Mouse (Mus musculus): ENCODE results near the gene Tm7sf3. TPM values are rescaled to one million over a fixed set of nuclear protein-coding genes. Genes with fewer than 3 reads are reported as not detected.

Tm7sf3 gene
- polyA plus RNA-seq, 1 experiment from 2014 or later: 32.7 TPM

DNA sequence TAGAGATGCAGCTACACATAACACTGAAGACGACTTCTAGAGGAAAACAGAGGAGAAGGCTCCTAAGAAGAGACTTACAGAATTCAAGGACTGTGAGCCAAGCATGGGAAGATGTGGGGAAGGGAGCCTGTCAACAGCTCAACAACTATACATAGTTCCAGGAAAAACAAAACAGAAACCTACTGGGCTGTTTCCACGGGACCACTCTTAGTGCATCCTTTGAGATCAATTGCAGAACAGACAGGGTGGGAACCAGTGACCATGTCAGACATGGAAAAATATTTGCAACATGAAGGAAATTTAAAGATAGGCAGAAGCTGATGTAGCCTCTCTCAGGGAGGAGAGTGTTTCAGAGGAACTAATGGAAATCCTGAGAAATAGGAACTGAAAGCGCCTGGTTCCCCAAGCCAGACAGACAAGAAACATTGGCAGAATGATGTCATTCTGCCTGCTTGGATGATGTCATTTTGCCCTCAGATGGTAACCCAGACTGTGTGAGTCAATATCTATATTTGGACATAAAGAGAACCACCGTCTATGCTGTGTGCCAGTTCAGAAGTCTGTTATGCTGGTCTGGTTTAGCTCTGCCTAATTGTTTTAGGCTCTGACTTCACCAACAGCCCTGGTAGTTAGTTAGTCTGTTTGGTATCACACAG lies 32.4 kb upstream of the Tm7sf3 start:
- ATAC-seq: no peak
- WGBS: 87% methylated on average over 4 of the region's 4 CpGs
- no peak overlapping the region for H3K4me3 ChIP-seq (ENCODE audit: low read depth, low read length)
- H3K9ac ChIP-seq (ENCODE audit: low read depth, low read length): no peak overlapping the region
- H3K4me1 ChIP-seq (ENCODE audit: control insufficient read depth, insufficient read depth, low read length): no peaks in the 10 kb centered on the region
- H3K27ac ChIP-seq (ENCODE audit: low read length): no peak overlapping the region
- H3K27me3 ChIP-seq (ENCODE audit: control insufficient read depth, insufficient read depth, low read depth, low read length): no peaks in the 10 kb centered on the region
- no peaks in the 10 kb centered on the region for H3K36me3 ChIP-seq (ENCODE audit: control insufficient read depth, insufficient read depth, low read length)
- no peaks in the 10 kb centered on the region for H3K9me3 ChIP-seq (replicated peaks; ENCODE audit: control insufficient read depth, low read length, poor library complexity, severe bottlenecking)
- no peak overlapping the region for H3K4me2 ChIP-seq (ENCODE audit: low read length)

DNA sequence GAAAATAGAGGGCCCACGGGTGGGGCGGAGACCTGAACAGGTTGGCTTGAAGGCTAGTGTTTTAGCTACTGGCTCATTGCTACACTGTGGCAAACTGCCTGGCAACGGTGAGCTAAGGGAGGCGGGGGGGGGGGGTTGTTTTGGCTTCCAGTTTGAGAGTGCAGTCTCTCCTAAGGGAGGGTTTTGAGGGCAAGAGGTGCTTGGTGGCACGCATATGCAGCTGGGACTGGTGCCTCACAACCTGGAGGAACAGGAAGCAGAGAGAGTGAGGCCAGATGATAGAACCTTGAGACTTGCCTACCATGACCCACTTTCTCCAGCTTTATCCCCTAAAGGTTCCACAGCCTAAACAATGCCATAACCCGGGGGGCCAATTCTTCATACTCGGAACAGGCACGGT lies 31.8 kb upstream of the Tm7sf3 start:
- ATAC-seq: no peak
- no peaks in the 10 kb centered on the region for H3K9me3 ChIP-seq (replicated peaks; ENCODE audit: control insufficient read depth, low read length, poor library complexity, severe bottlenecking)
- 91% methylated on average over 8 of the region's 8 CpGs for WGBS
- no peak overlapping the region for H3K9ac ChIP-seq (ENCODE audit: low read depth, low read length)
- H3K36me3 ChIP-seq (ENCODE audit: control insufficient read depth, insufficient read depth, low read length): no peaks in the 10 kb centered on the region
- H3K27ac ChIP-seq (ENCODE audit: low read length): no peak overlapping the region
- H3K4me2 ChIP-seq (ENCODE audit: low read length): no peak overlapping the region
- no peak overlapping the region for H3K4me3 ChIP-seq (ENCODE audit: low read depth, low read length)
- no peaks in the 10 kb centered on the region for H3K27me3 ChIP-seq (ENCODE audit: control insufficient read depth, insufficient read depth, low read depth, low read length)
- H3K4me1 ChIP-seq (ENCODE audit: control insufficient read depth, insufficient read depth, low read length): no peaks in the 10 kb centered on the region

DNA sequence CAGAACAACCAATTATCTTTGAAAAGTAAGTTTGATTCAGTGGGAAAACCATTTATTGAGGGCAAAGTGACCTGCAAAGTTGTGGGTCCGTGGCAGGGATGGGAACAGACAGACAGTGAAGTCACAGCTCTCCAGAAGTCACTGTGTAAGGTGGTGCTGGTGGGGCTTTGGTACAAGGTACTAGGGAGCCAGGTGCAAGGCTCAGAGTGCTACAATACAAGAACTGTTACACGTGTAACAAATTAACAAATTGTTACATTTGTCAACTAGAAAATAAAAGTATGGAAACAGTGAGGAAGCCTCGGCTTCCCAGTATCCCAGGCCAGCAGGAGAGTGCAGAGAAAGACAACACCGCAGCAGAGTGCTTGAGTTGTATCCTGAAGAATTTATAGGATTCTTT lies 31.1 kb upstream of the Tm7sf3 start:
- Histone ChIP-seq H3K36me3 (ENCODE audit: control insufficient read depth, insufficient read depth, low read length) (no peaks in the 10 kb centered on the region), H3K4me2 (ENCODE audit: low read length) (no peak overlapping the region), H3K4me3 (ENCODE audit: low read depth, low read length) (no peak overlapping the region), H3K9ac (ENCODE audit: low read depth, low read length) (no peak overlapping the region), H3K27ac (ENCODE audit: low read length) (no peak overlapping the region), H3K4me1 (ENCODE audit: control insufficient read depth, insufficient read depth, low read length) (no peaks in the 10 kb centered on the region), H3K9me3 (replicated peaks; ENCODE audit: control insufficient read depth, low read length, poor library complexity, severe bottlenecking) (no peaks in the 10 kb centered on the region), H3K27me3 (ENCODE audit: control insufficient read depth, insufficient read depth, low read depth, low read length) (no peaks in the 10 kb centered on the region)
- ATAC-seq: no peak
- 79% methylated on average over 4 of the region's 4 CpGs for WGBS

DNA sequence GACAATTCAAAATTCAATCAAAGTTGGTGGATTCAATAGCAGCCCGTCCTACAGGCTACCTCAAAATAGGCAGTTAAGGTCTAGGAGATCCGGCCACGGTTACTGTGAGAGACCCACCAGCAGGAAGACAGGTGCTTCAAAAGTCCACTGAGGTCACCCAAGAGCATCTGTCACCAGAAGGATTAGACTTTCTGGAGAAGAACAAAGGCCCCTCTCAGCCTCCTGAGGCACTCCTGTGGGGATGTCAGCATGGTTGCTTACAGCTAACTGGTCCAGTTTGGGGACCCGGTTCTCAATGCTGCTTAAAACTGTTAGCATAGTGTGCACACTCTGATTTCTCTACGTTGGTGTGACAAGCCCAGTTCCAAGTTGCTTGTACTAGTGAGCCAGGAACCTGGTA lies 29.5 kb upstream of the Tm7sf3 start:
- 54% methylated on average over 5 of the region's 5 CpGs for WGBS
- no peaks in the 10 kb centered on the region for H3K4me1 ChIP-seq (ENCODE audit: control insufficient read depth, insufficient read depth, low read length)
- H3K9me3 ChIP-seq (replicated peaks; ENCODE audit: control insufficient read depth, low read length, poor library complexity, severe bottlenecking): no peaks in the 10 kb centered on the region
- ATAC-seq: no peak
- no peak overlapping the region for H3K4me3 ChIP-seq (ENCODE audit: low read depth, low read length)
- no peak overlapping the region for H3K4me2 ChIP-seq (ENCODE audit: low read length)
- H3K27ac ChIP-seq (ENCODE audit: low read length): no peak overlapping the region
- no peaks in the 10 kb centered on the region for H3K36me3 ChIP-seq (ENCODE audit: control insufficient read depth, insufficient read depth, low read length)
- no peaks in the 10 kb centered on the region for H3K27me3 ChIP-seq (ENCODE audit: control insufficient read depth, insufficient read depth, low read depth, low read length)
- H3K9ac ChIP-seq (ENCODE audit: low read depth, low read length): no peak overlapping the region

DNA sequence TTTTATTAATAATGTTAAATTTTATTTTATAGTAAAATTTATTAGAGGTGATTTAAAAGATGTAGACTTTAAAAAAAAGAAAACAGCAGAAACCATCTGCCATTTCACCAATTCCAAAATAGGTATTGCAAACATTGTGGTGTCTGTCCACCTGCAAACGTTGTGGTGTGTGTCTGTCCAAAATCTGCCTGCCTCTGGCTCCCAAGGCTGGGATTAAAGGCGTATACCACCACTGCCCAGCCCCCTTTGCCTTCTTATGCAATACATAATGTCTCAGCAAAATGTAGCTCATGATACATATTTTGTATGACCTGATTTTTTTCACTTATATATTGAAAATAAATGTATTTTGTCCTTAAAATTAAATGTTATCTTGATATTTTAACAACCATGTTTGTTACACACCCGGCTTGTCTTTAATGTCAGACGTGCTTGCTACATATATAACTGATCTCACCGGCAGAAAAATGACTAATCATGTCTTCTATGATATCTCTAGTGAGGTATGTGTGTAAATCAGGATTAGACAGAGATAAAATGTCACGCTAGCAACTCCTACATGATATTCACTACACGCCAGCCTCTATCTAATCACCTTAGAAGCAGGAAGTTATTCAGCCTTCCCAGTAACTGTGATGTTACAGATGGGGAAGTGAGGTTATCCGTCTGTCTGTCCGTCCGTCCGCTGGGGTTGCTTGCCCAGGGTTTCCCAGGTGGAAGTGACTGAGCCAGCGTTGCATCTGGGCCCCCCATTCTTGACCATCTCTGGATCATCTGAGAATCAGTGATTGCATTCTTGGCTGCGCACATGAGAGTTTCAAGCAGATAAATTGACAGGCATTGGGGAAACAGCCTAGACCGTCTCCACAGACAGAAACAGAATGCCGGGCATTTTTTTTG lies 28.6 kb upstream of the Tm7sf3 start:
- no peak overlapping the region for H3K4me2 ChIP-seq (ENCODE audit: low read length)
- ATAC-seq: no peak
- no peaks in the 10 kb centered on the region for H3K9me3 ChIP-seq (replicated peaks; ENCODE audit: control insufficient read depth, low read length, poor library complexity, severe bottlenecking)
- no peaks in the 10 kb centered on the region for H3K4me1 ChIP-seq (ENCODE audit: control insufficient read depth, insufficient read depth, low read length)
- H3K36me3 ChIP-seq (ENCODE audit: control insufficient read depth, insufficient read depth, low read length): no peaks in the 10 kb centered on the region
- no peak overlapping the region for H3K27ac ChIP-seq (ENCODE audit: low read length)
- no peak overlapping the region for H3K4me3 ChIP-seq (ENCODE audit: low read depth, low read length)
- H3K9ac ChIP-seq (ENCODE audit: low read depth, low read length): no peak overlapping the region
- no peaks in the 10 kb centered on the region for H3K27me3 ChIP-seq (ENCODE audit: control insufficient read depth, insufficient read depth, low read depth, low read length)
- WGBS: 88% methylated on average over 15 of the region's 15 CpGs

DNA sequence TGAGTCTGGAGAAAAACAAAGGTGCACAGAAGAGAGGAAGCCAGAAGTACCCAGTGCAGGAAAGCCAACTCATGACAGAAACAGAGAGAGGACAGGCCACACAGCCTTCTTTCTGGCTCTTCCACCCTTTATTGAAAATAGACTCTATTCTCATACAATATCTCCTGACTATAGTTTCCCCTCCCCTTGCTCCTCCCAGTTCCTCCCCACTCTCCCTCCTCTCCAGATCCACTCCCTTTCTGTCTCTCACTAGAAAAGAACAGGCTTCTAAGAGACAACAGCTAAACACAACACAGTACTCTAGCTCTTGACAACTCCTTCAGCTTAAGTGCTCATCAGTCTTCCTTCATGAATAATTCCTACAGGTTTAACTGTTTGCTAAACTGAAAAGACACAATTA lies 26.0 kb upstream of the Tm7sf3 start:
- Histone ChIP-seq H3K4me3 (ENCODE audit: low read depth, low read length) (no peak overlapping the region), H3K4me2 (ENCODE audit: low read length) (no peak overlapping the region), H3K9ac (ENCODE audit: low read depth, low read length) (no peak overlapping the region), H3K27me3 (ENCODE audit: control insufficient read depth, insufficient read depth, low read depth, low read length) (no peaks in the 10 kb centered on the region), H3K27ac (ENCODE audit: low read length) (no peak overlapping the region), H3K4me1 (ENCODE audit: control insufficient read depth, insufficient read depth, low read length) (no peaks in the 10 kb centered on the region), H3K9me3 (replicated peaks; ENCODE audit: control insufficient read depth, low read length, poor library complexity, severe bottlenecking) (no peaks in the 10 kb centered on the region), H3K36me3 (ENCODE audit: control insufficient read depth, insufficient read depth, low read length) (no peaks in the 10 kb centered on the region)
- no peak for ATAC-seq

DNA sequence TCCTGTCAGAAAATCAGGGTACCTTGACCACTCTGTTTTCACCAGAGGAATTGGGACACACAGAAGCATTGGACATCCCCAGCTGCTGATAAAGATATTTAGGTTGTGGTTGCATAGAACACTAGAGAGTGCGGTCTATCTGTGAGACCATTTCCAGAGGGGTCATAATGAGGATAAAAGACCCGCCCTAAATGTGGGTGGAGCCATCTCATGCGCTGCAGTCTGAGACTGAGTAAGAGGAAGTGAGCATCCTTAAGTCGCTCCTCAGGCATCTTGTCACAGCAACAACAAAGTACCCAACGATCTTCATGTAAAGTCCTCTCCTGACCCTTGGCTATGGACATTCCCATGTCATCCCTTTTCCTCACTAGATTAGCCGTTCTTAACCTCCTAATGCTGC lies 24.2 kb upstream of the Tm7sf3 start:
- 83% methylated on average over 6 of the region's 6 CpGs for WGBS

DNA sequence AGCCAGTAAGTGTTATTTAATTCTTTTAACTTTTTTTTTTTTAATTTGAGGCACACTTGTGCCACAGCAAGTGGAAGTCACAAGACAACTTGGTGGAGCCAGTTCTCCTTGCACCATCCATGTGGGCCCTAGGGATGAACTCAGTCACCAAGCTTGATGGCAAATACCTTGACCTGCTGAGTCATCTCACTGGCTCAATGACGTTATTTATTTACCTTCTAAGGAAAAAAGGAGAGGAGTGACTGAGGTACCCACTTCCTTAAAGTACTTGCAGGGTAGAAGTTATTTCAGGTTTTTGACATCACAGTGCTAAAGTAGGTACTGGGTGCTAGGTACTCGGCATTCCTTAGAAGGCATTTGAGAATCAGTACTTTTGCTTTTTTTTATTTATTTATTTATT lies 22.8 kb upstream of the Tm7sf3 start:
- H3K27ac ChIP-seq (ENCODE audit: low read length): no peak overlapping the region
- no peak overlapping the region for H3K9ac ChIP-seq (ENCODE audit: low read depth, low read length)
- no peak overlapping the region for H3K4me3 ChIP-seq (ENCODE audit: low read depth, low read length)
- H3K4me2 ChIP-seq (ENCODE audit: low read length): no peak overlapping the region
- 80% methylated on average over 2 of the region's 2 CpGs for WGBS
- no peaks in the 10 kb centered on the region for H3K4me1 ChIP-seq (ENCODE audit: control insufficient read depth, insufficient read depth, low read length)
- H3K27me3 ChIP-seq (ENCODE audit: control insufficient read depth, insufficient read depth, low read depth, low read length): no peaks in the 10 kb centered on the region
- H3K36me3 ChIP-seq (ENCODE audit: control insufficient read depth, insufficient read depth, low read length): no peaks in the 10 kb centered on the region
- no peaks in the 10 kb centered on the region for H3K9me3 ChIP-seq (replicated peaks; ENCODE audit: control insufficient read depth, low read length, poor library complexity, severe bottlenecking)
- ATAC-seq: no peak

More for the DNA sequence above, 24.2 kb upstream of the Tm7sf3 start:
- H3K36me3 ChIP-seq (ENCODE audit: control insufficient read depth, insufficient read depth, low read length): no peaks in the 10 kb centered on the region
- H3K9me3 ChIP-seq (replicated peaks; ENCODE audit: control insufficient read depth, low read length, poor library complexity, severe bottlenecking): no peaks in the 10 kb centered on the region
- H3K4me1 ChIP-seq (ENCODE audit: control insufficient read depth, insufficient read depth, low read length): no peaks in the 10 kb centered on the region
- no peak overlapping the region for H3K9ac ChIP-seq (ENCODE audit: low read depth, low read length)
- no peak overlapping the region for H3K4me3 ChIP-seq (ENCODE audit: low read depth, low read length)
- no peak overlapping the region for H3K27ac ChIP-seq (ENCODE audit: low read length)
- H3K27me3 ChIP-seq (ENCODE audit: control insufficient read depth, insufficient read depth, low read depth, low read length): no peaks in the 10 kb centered on the region
- no peak overlapping the region for H3K4me2 ChIP-seq (ENCODE audit: low read length)
- ATAC-seq: no peak

DNA sequence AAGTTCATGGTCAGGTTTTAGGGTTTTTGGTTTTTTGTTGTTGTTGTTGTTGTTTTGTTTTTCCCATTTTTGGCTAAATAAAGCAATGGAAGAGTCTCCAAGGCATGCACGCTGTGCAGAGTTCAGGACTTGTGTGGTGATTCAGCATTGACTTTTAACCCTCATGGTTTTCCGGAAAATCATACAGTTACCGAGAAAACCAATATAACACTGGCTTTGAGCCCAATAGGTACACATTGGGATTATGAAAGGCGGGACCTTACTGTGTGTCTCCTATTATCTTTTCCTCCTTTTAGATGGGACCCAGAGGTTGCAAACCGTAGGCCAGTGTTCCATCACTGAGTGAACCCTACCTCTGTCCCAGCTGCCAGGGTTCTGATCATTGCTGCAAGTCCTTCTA lies 22.3 kb upstream of the Tm7sf3 start:
- Histone ChIP-seq H3K4me1 (ENCODE audit: control insufficient read depth, insufficient read depth, low read length) (no peaks in the 10 kb centered on the region), H3K4me2 (ENCODE audit: low read length) (no peak overlapping the region), H3K9ac (ENCODE audit: low read depth, low read length) (no peak overlapping the region), H3K27me3 (ENCODE audit: control insufficient read depth, insufficient read depth, low read depth, low read length) (no peaks in the 10 kb centered on the region), H3K27ac (ENCODE audit: low read length) (no peak overlapping the region), H3K9me3 (replicated peaks; ENCODE audit: control insufficient read depth, low read length, poor library complexity, severe bottlenecking) (no peaks in the 10 kb centered on the region), H3K36me3 (ENCODE audit: control insufficient read depth, insufficient read depth, low read length) (no peaks in the 10 kb centered on the region), H3K4me3 (ENCODE audit: low read depth, low read length) (no peak overlapping the region)
- no peak for ATAC-seq
- 93% methylated on average over 5 of the region's 5 CpGs for WGBS

Measured in midbrain, embryonic 16.5 days (tissue).